Mouse (Mus musculus): Measurements from ENCODE around the gene Nfib. TPM values are rescaled to one million over a fixed set of nuclear protein-coding genes. Genes with fewer than 3 reads are reported as not detected.

Gene Nfib
- total RNA-seq, 2 experiments from 2014 or later = 118 to 124 TPM

DNA sequence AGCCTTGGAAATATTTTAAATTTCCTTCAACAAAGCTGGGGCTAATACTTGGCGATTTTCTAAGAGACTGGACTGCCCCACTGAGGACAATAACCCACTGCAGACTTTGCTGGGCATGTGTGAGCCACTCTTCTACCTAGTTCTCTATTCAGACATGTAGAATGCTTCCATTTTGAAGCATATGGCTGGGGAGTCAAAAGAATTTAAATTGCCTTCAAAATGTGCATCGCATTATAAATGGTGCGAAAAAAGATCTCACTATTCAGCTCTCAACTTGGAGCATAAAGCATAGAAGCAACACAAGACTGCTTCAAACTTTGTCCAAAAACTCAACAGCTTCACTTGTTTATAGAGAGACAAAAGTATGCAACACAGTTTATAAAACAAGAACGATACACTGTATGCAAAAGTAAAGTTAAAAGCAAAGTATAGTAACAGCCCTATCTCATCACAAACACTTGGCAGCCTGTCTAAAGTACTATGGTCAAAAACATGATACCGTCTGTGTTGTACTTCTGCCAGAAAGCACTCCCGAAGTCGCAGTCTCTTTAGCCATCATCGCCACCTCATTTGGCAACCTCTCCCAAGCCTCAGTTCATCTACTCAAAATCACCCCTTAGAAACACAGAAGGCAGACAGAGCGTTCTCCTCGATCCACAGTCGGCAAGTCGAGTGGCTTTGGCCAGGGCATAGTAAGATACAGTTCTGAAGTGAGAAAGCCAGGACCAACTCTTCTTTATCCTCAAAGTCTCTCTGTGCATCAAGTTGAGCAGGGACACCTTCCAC is 267.8 kb downstream of the Nfib start:
- no peak for DNase-seq (ENCODE audit: low spot score in 2 of 2)

DNA sequence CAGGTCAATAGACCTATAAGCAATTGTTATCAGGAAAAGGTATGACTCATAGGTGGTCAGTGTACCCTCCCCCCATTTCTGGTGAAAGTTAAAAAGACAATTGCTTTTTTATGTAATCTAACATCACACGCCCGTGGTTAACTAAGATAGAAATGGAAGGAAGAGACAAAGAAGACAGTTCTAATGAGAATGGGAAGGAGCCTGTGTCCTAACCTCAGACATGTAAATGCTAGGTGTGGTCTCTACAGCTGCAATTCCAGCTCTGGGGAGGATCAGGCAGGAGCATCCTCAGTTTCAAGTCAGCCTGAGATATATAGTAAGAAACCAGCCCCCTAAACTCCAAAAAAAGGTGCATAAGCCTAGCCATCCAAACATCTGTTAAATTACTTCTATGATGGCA is 268.9 kb downstream of the Nfib start:
- DNase-seq (ENCODE audit: low spot score in 2 of 2) = no peak

GRCm38 (mm10) chr4:82435716-82436115 is 269.8 kb downstream of the Nfib start:
- DNase-seq (ENCODE audit: low spot score in 2 of 2) = no peak

DNA sequence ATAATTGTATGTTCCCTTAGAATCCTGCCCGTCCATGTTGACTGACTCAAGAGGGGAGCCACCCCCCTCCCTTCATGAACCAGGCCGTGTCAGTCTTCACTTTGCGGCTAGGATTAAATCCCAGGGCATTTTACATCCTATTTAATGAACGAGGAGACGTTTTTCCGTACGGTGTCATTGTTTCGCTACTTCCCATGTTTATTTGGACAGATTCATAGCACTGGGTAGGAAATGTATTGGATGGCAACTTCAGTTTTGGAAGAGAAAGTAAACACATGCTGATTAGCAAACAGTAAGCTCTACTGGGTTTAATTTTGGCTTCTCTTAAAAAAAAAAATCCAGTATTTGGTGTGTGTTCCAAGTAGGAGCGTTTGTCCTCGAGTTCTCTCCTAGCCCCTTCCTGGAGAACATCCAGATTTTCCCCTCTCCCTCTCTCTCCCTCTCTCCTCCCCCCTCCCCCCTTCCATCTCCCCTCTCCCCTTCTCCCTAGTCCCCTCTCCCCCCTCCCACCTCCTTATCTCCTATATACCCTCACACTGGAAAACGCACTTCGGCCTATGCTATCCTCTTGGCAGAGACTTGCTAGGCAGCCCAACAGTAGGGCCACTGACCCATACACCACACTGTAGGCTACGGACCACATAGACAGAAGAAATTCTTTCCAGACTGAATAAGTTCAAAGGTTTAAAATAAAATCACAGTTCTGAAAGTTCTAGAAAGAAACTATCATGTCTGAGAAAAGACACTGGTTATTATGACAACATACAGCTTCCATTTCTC is 271.4 kb downstream of the Nfib start:
- no peak for DNase-seq (ENCODE audit: low spot score in 2 of 2)

- DNase-seq (ENCODE audit: low spot score in 2 of 2) = no peak
Measured at GRCm38 (mm10) chr4:82431831-82432230, 273.7 kb downstream of the Nfib start.

GRCm38 (mm10) chr4:82430802-82431201 is 274.7 kb downstream of the Nfib start:
- DNase-seq (ENCODE audit: low spot score in 2 of 2) = no peak

DNA sequence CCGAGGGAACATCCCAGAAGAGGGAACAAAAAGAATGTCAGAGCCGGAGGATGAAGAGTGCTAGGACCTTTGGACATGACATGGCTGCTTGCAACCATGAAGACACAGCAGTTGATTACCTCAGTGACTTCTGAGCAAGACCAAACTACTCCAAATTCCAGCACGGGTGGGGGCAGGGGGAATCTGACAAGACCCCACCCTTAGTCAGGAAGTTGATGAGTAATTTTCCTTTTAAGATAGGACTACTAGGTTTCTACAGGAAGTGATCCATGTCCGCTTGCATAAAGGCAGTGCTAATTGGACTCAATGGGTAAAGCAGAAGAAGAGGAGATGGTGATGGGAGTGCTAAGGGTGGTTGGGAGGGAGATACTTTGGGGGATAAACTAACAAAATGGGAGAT is 279.3 kb downstream of the Nfib start:
- no peak for DNase-seq (ENCODE audit: low spot score in 2 of 2)

GRCm38 (mm10) chr4:82418241-82418640 is 287.3 kb downstream of the Nfib start:
- DNase-seq (ENCODE audit: low spot score in 2 of 2) = no peak

GRCm38 (mm10) chr4:82415817-82416216 is 289.7 kb downstream of the Nfib start:
- DNase-seq (ENCODE audit: low spot score in 2 of 2) = no peak

GRCm38 (mm10) chr4:82412651-82413050 is 292.9 kb downstream of the Nfib start:
- no peak for DNase-seq (ENCODE audit: low spot score in 2 of 2)

DNA sequence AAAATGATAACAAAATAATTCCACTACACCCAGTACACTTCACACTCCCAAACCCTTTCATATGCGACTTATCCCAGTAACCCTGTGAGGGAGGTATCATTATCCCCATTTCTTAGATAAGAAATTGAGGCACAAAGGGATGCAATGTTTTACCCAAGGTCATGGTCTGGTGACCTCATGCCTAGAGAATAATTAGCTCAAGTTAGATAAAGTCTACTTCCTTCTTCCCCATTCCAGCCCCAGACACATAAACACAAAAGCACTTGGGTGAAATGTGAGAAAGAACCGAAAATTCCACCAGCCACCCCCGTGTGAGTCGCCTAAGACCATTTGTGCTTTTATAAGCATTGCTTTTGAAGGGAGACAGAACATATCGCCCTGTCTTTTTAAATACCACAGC is 293.6 kb downstream of the Nfib start:
- DNase-seq (ENCODE audit: low spot score in 2 of 2) = no peak

- DNase-seq (ENCODE audit: low spot score in 2 of 2) = no peak
Measured at GRCm38 (mm10) chr4:82408463-82409404, 296.8 kb downstream of the Nfib start.

DNA sequence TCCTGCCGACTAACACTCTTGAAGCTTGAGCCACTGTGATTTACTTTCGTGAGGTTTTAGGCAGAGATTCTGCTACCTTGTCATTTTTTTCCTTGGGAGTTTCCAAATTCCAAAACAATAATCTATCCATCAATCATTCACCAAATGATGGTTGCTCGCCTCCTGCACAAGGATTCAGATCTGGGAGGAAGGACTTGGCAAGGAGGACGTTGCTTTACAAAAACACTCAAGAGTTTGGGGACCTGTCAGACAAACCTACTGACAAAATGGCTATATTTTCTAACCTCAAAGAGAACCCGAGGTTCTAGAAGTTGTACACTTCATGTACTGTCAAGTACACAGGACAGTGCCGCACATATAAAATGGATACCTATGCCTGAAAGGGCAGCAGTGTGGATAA is 299.0 kb downstream of the Nfib start:
- no peak for DNase-seq (ENCODE audit: low spot score in 2 of 2)

DNA sequence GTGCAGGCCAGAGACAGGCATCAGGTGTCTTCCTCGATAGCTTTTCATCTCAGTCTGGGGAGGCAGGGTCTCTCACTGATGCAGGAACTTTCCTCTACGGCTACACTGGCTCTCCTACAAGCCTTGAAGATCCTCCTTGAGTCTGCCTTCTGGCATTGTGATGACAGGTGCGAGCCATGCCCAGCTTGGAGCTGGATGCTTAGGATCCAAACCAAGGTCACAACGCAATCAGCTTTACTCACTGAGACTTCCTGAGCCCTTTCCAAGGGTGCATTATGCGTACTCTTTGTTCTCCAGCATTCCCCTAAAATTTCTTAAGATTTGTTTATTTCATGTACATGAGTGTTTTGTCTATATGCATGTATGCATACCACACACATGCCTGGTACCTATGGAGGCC is 299.8 kb downstream of the Nfib start:
- no peak for DNase-seq (ENCODE audit: low spot score in 2 of 2)

DNA sequence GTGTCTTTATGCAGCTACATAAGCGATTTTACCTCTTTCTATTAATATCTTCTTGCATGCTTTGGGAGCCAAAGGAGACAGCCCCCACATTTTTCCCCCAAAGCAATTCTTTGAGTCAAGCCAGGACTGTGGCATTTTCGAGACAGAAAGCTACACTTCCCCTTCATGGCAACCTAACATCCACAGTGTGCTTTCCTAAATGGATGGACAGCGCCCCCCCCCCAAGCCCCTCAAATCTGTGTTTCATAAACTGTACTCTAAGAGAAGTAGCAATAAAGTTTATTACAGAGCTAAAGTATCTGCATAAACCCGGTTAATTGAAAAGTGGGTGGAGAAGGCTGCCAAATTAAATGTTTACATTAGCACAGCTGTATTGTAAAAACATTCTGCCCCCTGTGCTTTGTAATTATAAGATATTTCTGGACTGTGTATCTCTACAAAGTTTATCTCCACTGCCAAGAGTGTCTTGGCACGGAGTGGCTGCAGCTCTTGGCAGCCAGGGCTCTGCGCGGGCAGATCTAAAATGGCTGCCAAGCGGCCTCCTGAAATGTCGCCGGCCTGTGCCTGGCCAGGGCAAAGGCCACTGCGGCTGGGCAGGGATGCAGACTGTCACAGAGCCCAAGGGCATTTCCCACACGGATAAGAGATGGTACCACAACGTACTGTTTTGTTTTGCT is 301.4 kb downstream of the Nfib start:
- DNase-seq (ENCODE audit: low spot score in 2 of 2) = peak in 1 of 2 experiments; percentile 29

- DNase-seq (ENCODE audit: low spot score in 2 of 2) = no peak
Measured at GRCm38 (mm10) chr4:82402666-82403065, 302.9 kb downstream of the Nfib start.

DNA sequence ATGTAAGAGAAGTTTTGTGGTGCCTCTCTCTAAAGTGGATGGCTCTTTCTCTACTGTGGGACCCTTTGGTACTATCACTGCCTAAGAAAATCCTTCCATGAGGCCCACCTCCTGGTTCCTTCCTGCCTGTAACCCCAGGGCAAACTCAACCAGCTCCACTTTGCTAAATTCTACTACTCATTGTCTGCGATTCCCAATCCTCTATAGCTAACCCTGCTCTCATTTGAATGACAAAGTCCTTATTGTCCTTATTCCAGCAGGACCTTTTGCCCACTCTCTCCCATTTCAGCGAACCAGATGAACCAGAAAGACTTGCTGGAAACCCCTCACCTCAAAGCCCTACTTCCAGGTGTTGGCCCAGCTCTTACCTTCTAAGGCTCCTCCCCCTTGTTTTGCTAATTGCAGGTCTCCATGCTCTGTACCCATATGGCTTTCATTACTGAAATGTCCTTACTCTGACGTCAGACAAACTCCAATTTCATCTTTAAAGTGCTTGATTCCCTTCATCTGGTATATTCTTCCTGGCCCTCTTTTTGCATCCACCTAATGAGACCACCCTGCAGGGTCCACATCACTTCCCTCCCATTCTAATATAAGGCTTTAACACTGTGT is 304.0 kb downstream of the Nfib start:
- DNase-seq (ENCODE audit: low spot score in 2 of 2) = no peak

DNA sequence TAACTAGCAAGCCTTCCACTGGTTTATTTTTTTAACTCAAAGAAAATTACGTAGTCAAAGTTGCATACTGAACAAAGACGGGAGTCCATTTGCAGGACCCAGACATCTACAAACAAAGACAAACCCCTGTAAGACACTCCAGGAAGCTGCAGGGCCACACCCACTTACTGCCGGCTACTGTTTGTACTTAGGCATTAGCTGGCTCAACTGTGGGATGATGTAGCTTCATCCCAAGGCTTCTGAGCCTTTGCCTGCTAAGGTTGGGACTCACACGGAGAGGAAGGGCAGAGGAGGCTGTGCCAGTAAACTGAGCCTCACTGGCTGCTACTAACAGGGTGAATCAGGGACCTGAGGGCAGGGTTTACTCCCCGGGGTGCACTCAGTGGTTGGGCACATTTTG is 305.0 kb downstream of the Nfib start:
- DNase-seq (ENCODE audit: low spot score in 2 of 2) = no peak

DNA sequence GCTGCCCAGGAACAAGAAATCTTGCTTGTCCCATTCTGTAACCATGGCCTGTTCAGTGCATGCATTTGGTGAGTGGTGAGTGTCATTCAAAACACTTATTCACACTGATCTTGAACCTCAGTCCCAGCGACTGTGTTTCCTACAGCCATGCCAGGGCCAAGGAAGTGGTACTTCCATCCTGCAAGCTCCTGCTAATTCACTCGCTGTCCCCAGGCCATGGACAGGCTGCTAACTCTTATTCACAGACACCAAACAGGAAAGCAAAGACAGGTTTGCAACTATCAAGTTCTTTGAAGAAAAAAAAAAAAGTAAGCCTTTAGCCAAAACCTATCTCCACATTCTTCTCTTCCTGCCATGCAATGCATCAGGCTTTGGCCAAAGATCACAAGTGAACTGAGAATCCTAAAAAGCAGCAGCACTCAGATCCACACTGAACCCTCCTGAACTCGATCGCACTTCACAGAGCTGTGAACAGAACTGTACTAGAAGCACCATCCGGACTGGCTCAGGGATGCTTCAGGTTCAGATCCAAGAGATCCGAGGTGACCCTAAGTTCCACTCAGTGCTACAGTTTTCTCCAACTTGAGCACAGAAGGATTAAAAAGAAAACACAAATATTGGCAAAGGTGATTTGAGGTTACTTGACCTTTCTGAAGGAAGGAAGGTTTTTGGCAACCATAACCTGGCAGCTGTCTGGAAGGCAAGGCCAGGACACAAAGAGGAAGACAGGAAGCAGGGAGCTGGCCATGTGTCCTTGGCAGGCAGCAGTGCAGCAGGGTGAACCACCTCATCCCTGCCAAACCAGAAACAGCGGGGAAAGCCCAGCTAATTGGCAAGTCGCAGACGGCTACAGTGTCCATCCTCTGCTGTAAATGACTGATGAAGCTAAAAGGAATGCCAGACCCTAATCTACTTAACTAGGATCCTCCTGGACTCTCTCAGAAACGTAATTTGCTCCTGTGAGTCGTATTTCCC is 305.9 kb downstream of the Nfib start:
- DNase-seq (ENCODE audit: low spot score in 2 of 2) = peak in 1 of 2 experiments; percentile 39
